Mouse (Mus musculus): ENCODE data around the gene Gm48551. TPM values are rescaled to one million over a fixed set of nuclear protein-coding genes. Genes with fewer than 3 reads are reported as not detected.

Gm48551 gene
- polyA plus RNA-seq, 1 experiment from 2014 or later = 4.1 TPM

DNA sequence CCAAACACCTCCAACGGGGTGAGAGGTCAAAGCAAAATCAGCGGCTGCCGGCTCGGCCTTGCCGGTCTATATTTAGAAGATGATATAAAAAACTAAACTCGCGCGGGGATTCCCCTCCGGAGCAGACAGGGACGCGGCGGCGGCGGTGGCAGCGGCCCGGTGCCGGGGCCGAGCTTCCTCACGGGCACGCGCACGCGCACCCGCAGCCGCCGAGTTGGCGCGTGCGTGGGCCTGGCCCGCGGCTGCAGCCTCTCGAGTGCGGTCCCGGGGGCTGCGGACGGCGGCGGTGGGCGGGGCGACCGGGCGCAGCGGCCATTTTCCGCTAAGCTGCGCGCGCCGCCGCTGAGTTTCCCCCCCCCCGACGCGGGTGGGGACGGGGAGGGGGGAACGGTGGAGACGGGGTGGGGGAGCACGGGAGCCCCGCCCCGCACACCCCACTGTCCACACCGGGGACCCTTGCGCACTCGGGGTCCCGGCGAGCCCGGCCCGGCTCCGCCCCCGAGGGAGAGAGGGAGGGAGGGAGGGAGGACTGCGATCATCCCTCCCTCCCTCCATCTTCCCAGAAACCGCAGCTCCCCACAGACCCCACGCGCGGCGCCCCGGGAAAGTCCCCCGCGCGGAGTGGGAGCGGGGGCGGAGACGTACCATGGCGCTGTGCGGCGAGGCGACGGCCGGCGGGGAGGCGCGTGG, 46.0 kb downstream of the Gm48551 start:
- under 1% methylated on average over 58 of the region's 89 CpGs for WGBS

DNA sequence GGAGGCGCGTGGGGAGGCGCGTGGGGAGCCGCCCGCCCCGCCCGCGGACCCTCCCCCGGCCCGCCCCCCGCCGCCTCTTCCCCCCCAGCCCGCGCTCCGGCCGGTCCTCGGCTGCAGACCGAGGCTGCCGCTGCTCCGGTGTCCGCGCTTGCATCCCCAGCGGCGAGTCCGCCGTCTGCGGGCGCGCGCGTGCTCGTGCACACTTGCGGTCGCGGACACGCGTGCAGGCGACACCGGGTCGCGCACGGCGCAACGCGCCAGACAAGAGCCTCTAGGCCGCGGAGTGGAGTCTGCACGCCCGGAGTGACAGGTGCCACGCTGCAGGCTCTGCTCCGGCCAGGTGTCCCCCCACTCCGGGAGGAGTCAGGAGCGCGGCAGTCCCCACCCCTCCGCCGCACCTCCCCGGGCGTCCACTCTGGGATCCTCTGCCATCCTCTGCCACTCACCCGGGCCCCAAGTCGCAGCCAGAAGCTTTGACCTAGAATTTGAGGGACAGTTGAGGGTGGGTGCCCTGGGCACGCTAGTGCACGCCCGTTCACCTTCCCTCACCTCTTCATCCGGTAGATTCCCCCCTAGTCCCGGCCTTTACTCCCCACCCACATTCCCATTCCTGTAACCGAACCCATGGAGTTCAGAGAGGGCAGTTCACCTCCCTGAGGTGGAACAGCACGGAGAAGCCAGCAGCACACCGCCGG, 46.7 kb downstream of the Gm48551 start:
- H3K4me1 ChIP-seq = peaks cover 44% of the 10 kb centered on the region
- peaks cover 20% of the 10 kb centered on the region for H3K27me3 ChIP-seq
- H3K4me2 ChIP-seq = peak overlapping the region; percentile 89
- ATAC-seq (ENCODE audit: insufficient number of reproducible peaks, insufficient read depth, low FRiP score, low TSS enrichment, low read depth) = no peak
- 1% methylated on average over 60 of the region's 70 CpGs for WGBS
- peak overlapping the region; percentile 74 for H3K4me3 ChIP-seq
- peak overlapping the region; percentile 89 for H3K27ac ChIP-seq
- peak overlapping the region; percentile 83 for H3K9ac ChIP-seq
- no peaks in the 10 kb centered on the region for H3K9me3 ChIP-seq
- H3K36me3 ChIP-seq = no peaks in the 10 kb centered on the region

More for the DNA sequence above, 46.0 kb downstream of the Gm48551 start:
- H3K9ac ChIP-seq = peak overlapping the region; percentile 83
- H3K4me1 ChIP-seq = peaks cover 49% of the 10 kb centered on the region
- peak overlapping the region; percentile 74 for H3K4me3 ChIP-seq
- H3K27me3 ChIP-seq = peaks cover 24% of the 10 kb centered on the region
- H3K9me3 ChIP-seq = no peaks in the 10 kb centered on the region
- H3K4me2 ChIP-seq = peak overlapping the region; percentile 89
- no peaks in the 10 kb centered on the region for H3K36me3 ChIP-seq
- peak overlapping the region; percentile 89 for H3K27ac ChIP-seq
- ATAC-seq (ENCODE audit: insufficient number of reproducible peaks, insufficient read depth, low FRiP score, low TSS enrichment, low read depth) = no peak

DNA sequence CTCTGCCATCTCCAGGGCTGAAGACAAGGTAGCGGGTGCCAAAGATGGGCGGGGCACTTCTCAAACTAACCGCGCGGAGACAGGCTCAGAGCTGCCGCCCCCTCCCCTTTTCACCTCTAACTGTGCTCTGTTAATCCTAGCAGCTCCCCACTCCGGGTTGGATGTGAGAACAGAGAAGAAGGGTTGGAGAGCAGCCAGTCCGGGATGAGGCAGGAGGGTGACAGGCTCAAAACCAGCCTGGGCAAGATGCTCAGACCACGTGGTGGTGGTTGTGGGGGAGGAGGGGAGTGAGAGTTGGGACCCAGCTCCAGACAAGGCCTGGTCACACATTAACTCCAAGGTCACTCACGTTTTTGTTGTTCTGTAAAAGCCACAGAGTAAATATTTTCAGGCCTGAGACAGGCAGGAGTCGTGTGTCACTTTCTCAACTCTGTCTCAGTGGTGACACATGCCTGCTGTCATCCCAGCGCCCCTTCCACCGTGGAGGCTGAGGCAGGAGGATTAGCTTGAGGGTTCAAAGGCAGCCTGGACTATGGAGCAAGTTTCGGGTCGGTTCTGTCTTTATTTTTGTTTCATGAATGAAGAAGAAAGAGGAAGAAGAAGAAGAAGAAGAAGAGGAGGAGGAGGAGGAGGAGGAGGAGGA, 47.4 kb downstream of the Gm48551 start:
- H3K4me2 ChIP-seq = peak overlapping the region; percentile 89
- H3K9ac ChIP-seq = no peak overlapping the region
- H3K4me3 ChIP-seq = peak overlapping the region; percentile 74
- peaks cover 44% of the 10 kb centered on the region for H3K4me1 ChIP-seq
- peaks cover 20% of the 10 kb centered on the region for H3K27me3 ChIP-seq
- ATAC-seq (ENCODE audit: insufficient number of reproducible peaks, insufficient read depth, low FRiP score, low TSS enrichment, low read depth) = no peak
- 15% methylated on average over 15 of the region's 15 CpGs for WGBS
- no peaks in the 10 kb centered on the region for H3K36me3 ChIP-seq
- no peaks in the 10 kb centered on the region for H3K9me3 ChIP-seq
- H3K27ac ChIP-seq = no peak overlapping the region

DNA sequence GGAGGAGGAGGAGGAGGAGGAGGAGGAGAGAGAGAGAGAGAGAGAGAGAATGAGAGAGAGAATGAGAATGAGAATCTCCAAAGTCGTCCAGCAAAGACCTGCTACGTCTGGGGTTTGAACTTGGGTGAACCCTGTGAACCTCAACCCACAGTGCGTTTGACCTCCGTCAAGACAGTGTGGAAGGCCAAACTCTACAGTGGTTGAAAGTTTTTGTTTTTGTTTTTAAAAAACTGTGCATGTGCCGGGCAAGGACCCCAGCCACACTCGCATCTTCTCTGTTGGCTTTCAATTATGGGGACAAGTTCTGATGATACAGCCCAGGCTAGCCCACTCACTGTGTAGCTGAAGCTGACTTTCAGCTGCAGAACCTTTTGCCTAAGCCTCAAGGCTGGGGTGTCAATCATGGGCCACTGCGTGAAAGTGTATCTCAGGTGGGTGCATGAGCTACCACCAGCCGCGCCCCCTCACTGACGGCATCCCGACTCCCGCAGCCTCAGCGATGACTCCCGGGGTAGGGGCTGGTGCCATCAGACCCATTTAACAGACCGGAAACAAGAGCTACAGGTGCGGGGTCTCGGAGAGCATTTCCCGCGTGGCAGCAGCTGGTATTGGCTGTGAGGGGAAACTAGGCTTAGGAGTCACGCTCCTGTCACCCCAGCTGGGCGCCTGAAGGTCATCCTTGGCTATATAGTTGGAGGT, 48.1 kb downstream of the Gm48551 start:
- ATAC-seq (ENCODE audit: insufficient number of reproducible peaks, insufficient read depth, low FRiP score, low TSS enrichment, low read depth) = no peak
- Histone ChIP-seq H3K4me3 (peak overlapping the region; percentile 27; the same call in 1 of the 2 replicates), H3K9ac (no peak overlapping the region), H3K4me2 (peak overlapping the region; percentile 58), H3K36me3 (no peaks in the 10 kb centered on the region), H3K9me3 (no peaks in the 10 kb centered on the region), H3K4me1 (peaks cover 41% of the 10 kb centered on the region), H3K27ac (no peak overlapping the region), H3K27me3 (peaks cover 17% of the 10 kb centered on the region)
- 62% methylated on average over 21 of the region's 21 CpGs for WGBS

DNA sequence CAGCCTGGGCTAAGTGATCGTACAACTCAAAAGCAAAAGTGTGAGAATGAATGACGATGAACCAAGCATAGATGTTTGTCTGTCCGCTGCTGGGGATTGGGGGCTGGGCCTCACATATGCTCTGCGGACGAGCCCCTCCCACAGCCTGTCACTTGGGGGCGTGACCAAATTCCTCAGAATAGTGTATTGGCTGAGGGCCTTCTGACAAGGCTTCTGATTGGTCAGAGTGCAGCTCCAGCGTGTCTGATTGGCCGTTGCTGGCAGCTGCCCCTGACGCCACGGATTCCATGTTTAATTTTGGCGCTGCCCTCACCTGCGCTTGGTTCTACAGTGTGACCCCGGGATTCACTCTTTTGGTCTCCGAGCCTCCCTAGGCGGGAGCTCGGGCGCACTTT, 48.6 kb downstream of the Gm48551 start:
- peak overlapping the region; percentile 51; the same call in 1 of the 2 replicates for H3K9ac ChIP-seq

DNA sequence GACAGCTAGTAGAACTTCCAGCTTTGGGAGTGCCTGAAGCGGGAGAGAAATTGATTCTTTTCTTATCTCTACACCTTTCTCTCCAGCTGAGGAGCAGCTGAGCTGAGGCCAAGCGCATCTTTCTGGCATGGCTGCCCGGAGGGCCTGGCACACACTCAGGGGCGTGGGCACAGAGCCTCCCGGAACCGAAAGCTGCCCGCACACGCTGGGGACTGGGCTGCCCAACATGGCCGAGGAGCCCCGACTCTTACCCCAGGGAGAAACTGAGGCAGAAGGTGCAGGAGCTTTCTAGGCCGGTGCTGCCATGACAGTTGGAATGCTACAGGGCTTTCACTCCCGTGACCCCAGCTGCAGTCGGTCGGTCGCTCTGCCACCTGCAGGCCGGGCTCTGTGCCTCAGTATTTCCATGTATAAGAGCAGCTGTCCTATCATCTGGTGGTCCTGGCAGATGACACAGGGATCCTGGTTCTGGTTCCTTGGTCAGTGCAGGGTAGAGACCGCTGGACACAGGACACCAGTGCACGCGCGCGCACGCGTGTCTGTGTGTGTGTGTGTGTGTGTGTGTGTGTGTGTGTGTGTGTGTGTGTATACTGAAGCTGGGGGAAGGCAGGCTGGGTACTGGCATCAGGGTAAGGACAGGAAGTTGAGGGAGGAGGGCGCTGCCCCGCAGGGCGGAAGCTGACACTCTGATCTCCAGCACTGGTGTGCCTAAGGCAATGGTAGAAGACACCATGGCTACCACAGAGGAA, 49.4 kb downstream of the Gm48551 start:
- WGBS = 77% methylated on average over 26 of the region's 26 CpGs
- peak overlapping the region; percentile 58 for H3K4me2 ChIP-seq
- H3K9me3 ChIP-seq = no peaks in the 10 kb centered on the region
- peak overlapping the region; percentile 51; the same call in 1 of the 2 replicates for H3K9ac ChIP-seq
- no peaks in the 10 kb centered on the region for H3K36me3 ChIP-seq
- H3K4me3 ChIP-seq = 0 out of 2 replicates have a peak overlapping the region, but pooled peaks have one; percentile 27
- peaks cover 3% of the 10 kb centered on the region; the same call in 1 of the 2 replicates for H3K27me3 ChIP-seq
- H3K4me1 ChIP-seq = peaks cover 39% of the 10 kb centered on the region
- ATAC-seq (ENCODE audit: insufficient number of reproducible peaks, insufficient read depth, low FRiP score, low TSS enrichment, low read depth) = no peak
- H3K27ac ChIP-seq = no peak overlapping the region

More for the DNA sequence above, 48.6 kb downstream of the Gm48551 start:
- Histone ChIP-seq H3K27ac (no peak overlapping the region), H3K4me2 (peak overlapping the region; percentile 58), H3K4me1 (peaks cover 39% of the 10 kb centered on the region), H3K9me3 (no peaks in the 10 kb centered on the region), H3K4me3 (peak overlapping the region; percentile 27), H3K27me3 (peaks cover 12% of the 10 kb centered on the region), H3K36me3 (no peaks in the 10 kb centered on the region)
- peak; percentile 80 for ATAC-seq (ENCODE audit: insufficient number of reproducible peaks, insufficient read depth, low FRiP score, low TSS enrichment, low read depth)
- 5% methylated on average over 17 of the region's 17 CpGs for WGBS

DNA sequence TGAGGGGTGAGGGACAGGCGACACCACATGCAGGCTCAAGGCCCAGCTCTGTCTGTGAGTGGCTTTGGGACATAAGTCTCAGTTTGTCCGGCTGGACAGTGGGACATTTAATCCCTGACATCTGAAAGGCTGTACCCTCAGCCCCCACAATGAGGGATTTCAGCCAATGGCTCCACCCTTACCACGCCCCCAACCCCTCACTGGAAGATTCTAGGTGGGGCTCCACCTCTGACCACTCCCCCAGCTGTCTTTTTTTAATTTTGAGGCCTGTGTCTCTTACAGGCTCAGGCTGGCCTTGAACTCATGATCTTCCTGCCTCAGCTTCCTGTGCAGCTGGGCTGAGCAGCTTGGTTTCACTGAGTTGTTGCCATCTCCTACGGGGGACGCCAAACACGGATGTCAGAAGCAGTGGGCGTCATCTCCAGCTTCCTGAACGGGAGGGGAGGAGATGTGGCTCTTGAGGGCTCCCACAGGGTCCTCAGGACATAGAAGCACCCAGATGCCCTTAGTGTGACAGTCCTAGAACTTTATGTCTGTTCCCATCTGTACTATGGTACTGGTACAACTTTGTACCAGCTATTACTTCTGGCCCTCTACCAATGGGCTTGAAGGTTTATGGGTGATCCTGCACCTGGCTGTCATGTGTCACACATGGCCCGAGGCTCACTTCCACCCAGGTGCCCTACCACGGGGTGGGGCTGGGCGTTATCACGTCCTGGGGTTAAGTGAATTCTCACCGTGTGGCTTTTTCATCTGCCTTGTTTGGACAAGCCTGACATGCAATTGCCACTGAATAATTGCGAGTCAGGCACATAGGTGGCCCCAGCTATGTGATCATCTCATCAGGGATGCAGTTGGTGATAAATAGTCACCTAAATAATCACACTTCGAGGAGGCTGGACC, 50.3 kb downstream of the Gm48551 start:
- no peak overlapping the region for H3K27ac ChIP-seq
- ATAC-seq (ENCODE audit: insufficient number of reproducible peaks, insufficient read depth, low FRiP score, low TSS enrichment, low read depth) = no peak
- H3K4me1 ChIP-seq = peaks cover 32% of the 10 kb centered on the region
- H3K9me3 ChIP-seq = no peaks in the 10 kb centered on the region
- no peaks in the 10 kb centered on the region for H3K36me3 ChIP-seq
- WGBS = 65% methylated on average over 15 of the region's 15 CpGs
- no peak overlapping the region for H3K4me2 ChIP-seq
- peak overlapping the region; percentile 8; the same call in 1 of the 2 replicates for H3K9ac ChIP-seq
- no peaks in the 10 kb centered on the region for H3K27me3 ChIP-seq
- H3K4me3 ChIP-seq = no peak overlapping the region

DNA sequence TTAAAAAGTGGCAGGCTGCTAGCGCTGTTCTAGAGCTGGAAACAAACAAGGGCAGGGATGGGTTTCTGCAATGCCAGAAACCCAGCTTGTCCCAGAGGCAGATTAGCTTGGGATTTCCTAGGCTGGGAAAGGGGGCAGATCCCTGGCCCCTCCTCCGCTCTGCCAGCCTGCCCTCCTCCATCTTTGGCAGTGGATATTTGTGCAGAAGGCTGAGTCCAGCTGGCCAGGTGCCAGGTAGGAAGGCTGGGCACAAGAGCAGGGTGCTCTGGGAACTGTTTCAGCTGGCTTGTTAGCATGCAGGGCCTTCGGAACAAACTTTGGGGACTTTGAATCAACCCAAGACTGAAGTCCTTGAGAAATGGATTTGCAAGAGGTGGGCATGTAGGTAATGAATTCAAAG, 51.2 kb downstream of the Gm48551 start:
- H3K36me3 ChIP-seq = no peaks in the 10 kb centered on the region
- no peak overlapping the region for H3K4me3 ChIP-seq
- WGBS = 80% methylated on average over 3 of the region's 3 CpGs
- no peak overlapping the region for H3K4me2 ChIP-seq
- H3K27me3 ChIP-seq = no peaks in the 10 kb centered on the region
- H3K27ac ChIP-seq = no peak overlapping the region
- no peak for ATAC-seq (ENCODE audit: insufficient number of reproducible peaks, insufficient read depth, low FRiP score, low TSS enrichment, low read depth)
- no peaks in the 10 kb centered on the region for H3K9me3 ChIP-seq
- peaks cover 30% of the 10 kb centered on the region for H3K4me1 ChIP-seq
- peak overlapping the region; percentile 8; the same call in 1 of the 2 replicates for H3K9ac ChIP-seq

DNA sequence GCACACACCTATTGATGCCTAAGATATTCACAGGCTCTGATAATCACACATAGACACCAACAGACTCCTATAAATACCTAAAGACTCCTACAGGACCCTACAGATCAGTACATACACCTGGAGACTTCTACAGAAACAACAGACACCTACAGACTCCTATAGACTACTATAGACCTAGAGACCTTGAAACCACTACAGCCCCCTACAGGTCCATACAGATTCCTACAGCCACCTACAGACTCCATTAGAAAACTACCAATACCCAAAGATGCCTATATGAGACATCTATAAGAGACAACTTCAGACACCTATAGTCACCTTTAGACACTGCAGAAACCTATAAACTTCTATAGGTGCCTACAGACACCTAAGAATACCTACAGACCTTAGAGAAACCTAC, 56.8 kb downstream of the Gm48551 start:
- no peak for ATAC-seq (ENCODE audit: insufficient number of reproducible peaks, insufficient read depth, low FRiP score, low TSS enrichment, low read depth)

More for the DNA sequence above, 56.8 kb downstream of the Gm48551 start:
- H3K27ac ChIP-seq = no peak overlapping the region
- H3K4me3 ChIP-seq = no peak overlapping the region
- H3K9ac ChIP-seq = no peak overlapping the region
- no peaks in the 10 kb centered on the region for H3K4me1 ChIP-seq
- no peaks in the 10 kb centered on the region for H3K9me3 ChIP-seq
- H3K27me3 ChIP-seq = no peaks in the 10 kb centered on the region; the same call in 1 of the 2 replicates
- H3K36me3 ChIP-seq = no peaks in the 10 kb centered on the region
- no peak overlapping the region for H3K4me2 ChIP-seq
